Mouse (Mus musculus): Measurements from ENCODE around the gene Elp5.

- TF ChIP-seq TAL1 (IDR thresholded peaks at IDR 0.05; ENCODE audit: low read length) (no peak), GATA1 (IDR thresholded peaks at IDR 0.05; ENCODE audit: low read length) (no peak)
Measured at GRCm38 (mm10) chr11:69934681-69935080, 47.6 kb downstream of the Elp5 start.
